Mouse (Mus musculus): ENCODE data around the gene Terb2. TPM values are rescaled to one million over a fixed set of nuclear protein-coding genes. Genes with fewer than 3 reads are reported as not detected.

The Terb2 gene
- polyA plus RNA-seq, 1 experiment from 2014 or later, result not detected

DNA sequence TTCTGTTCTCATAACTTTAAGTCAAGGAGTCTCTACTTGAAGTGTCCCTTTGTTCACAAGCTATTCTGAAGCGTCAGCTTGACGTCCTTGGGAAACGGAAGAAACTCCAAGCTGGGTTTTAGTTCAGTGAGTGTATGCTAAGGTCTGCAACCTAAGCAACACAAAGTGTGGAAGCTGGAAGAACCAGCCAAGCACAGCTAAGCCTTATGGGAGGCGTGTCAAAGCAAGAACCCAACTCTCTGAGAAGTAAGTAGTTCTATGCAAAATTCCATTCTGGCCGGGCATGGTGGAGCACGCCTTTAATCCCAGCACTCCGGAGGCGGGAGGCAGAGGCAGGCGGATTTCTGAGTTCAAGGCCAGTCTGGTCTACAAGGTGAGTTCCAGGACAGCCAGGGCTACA lies 45.5 kb downstream of the Terb2 start:
- POLR2A ChIA-PET, result no interaction called here
- CTCF ChIA-PET, result interaction anchor here (1.0 to 1.7 kb wide), 2 partner anchors 36 to 72 kb away, joined by 3 to 4 read pairs; no protein-coding TSS in a partner anchor
- in situ Hi-C loops (cut with MboI; ENCODE audit: low pct_unique_long_range_greater_than_20kb), result no loop called here
- TF ChIP-seq CTCF (IDR thresholded peaks at IDR 0.05), result no peak
- no peak for ATAC-seq
- H3K27me3 ChIP-seq, result no peaks in the 10 kb centered on the region
- DNase-seq (ENCODE audit: low read depth, low spot score), result no peak

DNA sequence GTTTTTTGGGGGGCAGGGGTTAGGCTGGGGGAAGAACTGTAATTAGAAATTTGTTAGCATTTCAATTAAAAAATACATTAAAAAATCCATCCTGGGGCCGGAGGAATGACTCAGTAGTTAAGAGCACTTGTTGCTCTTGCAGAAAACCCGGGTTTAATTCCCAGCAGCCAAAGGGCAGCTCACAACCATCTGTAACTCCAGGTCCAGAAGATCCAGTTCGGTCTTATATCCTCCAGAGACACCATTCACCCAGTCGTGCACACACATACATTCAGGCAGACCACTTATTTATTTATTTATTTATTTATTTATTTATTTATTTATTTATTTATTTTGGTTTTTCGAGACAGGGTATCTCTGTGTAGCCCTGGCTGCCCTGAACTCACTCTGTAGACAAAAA lies 47.3 kb downstream of the Terb2 start:
- DNase-seq (ENCODE audit: low read depth, low spot score), result no peak
- ATAC-seq, result no peak
- CTCF ChIA-PET, result interaction anchor here (1.1 kb wide), 1 partner anchor 38 kb away, joined by 4 read pairs; no protein-coding TSS in a partner anchor
- TF ChIP-seq CTCF (IDR thresholded peaks at IDR 0.05), result no peak
- POLR2A ChIA-PET, result interaction anchor here (0.6 kb wide), 1 partner anchor 9 kb away, joined by 3 read pairs; no protein-coding TSS in a partner anchor
- no peaks in the 10 kb centered on the region for H3K27me3 ChIP-seq
- in situ Hi-C loops (cut with MboI; ENCODE audit: low pct_unique_long_range_greater_than_20kb), result no loop called here

DNA sequence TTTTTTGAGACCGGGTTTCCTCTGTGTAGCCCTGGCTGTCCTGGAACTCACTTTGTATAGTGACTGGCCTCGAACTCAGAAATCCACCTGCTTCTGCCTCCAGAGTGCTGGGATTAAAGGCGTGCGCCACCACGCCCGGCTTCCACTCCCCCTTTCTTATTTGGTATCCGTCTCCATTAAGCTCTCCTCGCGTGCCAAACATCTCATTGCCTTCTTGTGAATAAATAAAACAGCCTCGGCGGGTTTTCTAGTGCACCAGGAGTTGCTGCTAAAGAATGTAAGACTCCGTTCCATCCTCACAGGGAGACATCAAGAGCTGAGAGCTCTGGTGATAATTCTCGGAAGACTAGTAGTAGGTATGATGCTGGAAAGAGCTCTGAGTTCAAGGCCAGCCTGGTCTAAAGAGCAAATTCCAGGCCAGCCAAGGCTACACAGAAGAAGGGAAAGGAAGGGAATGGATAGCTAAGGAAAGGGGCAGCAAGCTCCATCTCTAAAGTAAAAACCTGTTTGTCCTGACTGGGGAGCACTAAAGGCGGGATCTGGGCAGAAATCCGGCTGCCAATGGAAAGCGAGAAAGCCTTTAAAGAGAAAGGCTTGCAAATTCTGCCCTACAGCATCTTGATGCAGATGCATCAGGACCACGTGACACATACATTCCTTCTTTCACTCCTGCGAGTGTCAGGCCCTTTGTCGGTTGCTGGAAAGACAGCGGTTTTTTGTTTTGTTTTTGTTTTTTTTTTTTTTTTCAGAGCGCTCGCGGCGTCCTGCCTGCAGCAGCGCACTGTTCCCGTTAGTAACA lies 47.9 kb downstream of the Terb2 start:
- peak; percentile 24 for ATAC-seq
- in situ Hi-C loops (cut with MboI; ENCODE audit: low pct_unique_long_range_greater_than_20kb), result no loop called here
- no peak for DNase-seq (ENCODE audit: low read depth, low spot score)
- no peaks in the 10 kb centered on the region for H3K27me3 ChIP-seq
- ChIA-PET CTCF (interaction anchor here (1.1 kb wide), 1 partner anchor 39 kb away, joined by 4 read pairs; no protein-coding TSS in a partner anchor), POLR2A (interaction anchor here (0.6 kb wide), 1 partner anchor 10 kb away, joined by 3 read pairs; no protein-coding TSS in a partner anchor)
- TF ChIP-seq CTCF (IDR thresholded peaks at IDR 0.05), result no peak

DNA sequence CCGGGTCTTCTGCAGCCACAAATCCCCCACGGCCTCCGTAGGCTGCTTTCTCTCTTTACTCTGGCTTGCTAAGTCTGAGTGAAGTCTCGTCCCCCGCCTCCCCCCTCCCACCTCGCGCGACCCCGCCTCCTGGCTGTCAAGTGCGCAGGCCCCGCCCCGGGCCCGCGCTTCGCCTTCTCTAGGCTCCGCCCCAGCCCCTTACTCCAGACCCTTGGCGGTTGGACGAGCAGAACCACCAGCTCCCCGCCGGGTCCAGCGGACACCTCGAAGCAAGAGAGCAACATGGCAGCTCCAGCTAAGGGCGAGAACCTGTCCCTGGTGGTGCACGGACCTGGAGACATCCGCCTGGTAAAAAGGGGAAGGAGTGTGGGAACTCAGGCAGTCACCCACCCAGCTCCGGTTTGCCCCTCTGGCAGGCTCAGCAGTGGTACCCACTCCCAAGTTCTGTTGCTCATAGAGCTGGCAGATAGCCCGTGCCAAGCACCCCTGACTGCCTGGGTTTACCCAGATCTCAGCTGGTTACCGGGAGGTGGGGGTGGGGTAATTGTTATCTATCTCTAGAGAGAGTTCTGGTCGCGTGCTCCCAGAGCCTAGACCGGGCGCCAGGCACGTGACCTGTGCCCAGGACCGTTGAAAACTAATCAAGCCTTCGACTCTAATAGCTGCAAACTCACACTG lies 48.7 kb downstream of the Terb2 start, which contains the start of gene Sord:
Gene Sord, plus strand, starts transcription at position 139 of the 678 bp plus-strand sequence.
- DNase-seq (ENCODE audit: low read depth, low spot score), result no peak
- H3K27me3 ChIP-seq, result no peaks in the 10 kb centered on the region
- TF ChIP-seq CTCF (IDR thresholded peaks at IDR 0.05), result no peak
- POLR2A ChIA-PET, result interaction anchor here (0.6 kb wide), 1 partner anchor 429 kb away, joined by 5 read pairs; no protein-coding TSS in a partner anchor
- peak; percentile 69 for ATAC-seq
- CTCF ChIA-PET, result interaction anchor here (0.6 to 1.1 kb wide), 2 partner anchors 39 to 40 kb away, joined by 3 to 4 read pairs; no protein-coding TSS in a partner anchor
- in situ Hi-C loops (cut with MboI; ENCODE audit: low pct_unique_long_range_greater_than_20kb), result no loop called here

DNA sequence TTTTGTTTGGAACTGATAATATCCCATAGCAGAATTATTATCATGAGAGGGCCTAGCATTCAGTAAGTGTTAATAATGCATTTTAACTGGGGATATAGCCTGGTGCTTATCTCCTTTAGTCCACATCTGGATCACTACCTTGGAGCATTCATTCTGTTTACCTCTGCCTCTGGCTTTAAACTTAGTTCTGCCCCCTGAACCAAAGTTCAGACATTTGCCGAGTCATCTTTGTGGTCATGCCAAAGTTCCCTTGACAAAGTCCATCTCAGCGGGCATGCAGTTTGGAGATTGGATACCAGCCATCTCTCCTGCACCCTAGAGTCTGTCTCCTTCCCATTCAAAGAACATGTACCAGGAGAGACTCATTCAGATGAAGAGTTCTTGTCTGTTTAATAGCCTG lies 49.4 kb downstream of the Terb2 start:
- ATAC-seq (no peak), DNase-seq (ENCODE audit: low read depth, low spot score) (no peak)
- in situ Hi-C loops (cut with MboI; ENCODE audit: low pct_unique_long_range_greater_than_20kb), result no loop called here
- no peaks in the 10 kb centered on the region for H3K27me3 ChIP-seq
- TF ChIP-seq CTCF (IDR thresholded peaks at IDR 0.05), result no peak
- ChIA-PET POLR2A (no interaction called here), CTCF (interaction anchor here (0.6 kb wide), 1 partner anchor 40 kb away, joined by 3 read pairs; no protein-coding TSS in a partner anchor)

DNA sequence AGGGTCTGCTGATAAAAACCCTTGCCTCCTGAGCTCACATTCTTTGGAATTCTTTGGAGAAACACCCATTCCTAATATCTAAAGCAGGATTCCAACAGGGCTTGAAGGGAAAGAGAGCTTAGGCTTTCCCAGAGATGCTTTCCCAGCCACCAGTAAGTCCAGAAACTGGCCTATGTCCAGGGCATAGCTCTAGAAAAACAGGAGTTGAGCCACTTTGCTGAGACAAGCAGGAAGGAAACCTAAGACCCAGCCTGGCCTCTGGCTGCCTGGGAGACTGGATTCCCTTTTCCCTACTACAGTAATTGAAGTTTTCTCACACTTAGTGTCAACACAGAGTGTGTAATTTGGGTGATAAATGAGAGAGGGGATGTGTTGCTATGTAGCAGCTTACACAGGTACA lies 50.2 kb downstream of the Terb2 start:
- ATAC-seq, result no peak
- no peak for TF ChIP-seq CTCF (IDR thresholded peaks at IDR 0.05)
- no peaks in the 10 kb centered on the region for H3K27me3 ChIP-seq
- CTCF ChIA-PET, result interaction anchor here (0.8 kb wide), 1 partner anchor 69 kb away, joined by 3 read pairs; no protein-coding TSS in a partner anchor
- POLR2A ChIA-PET, result no interaction called here
- DNase-seq (ENCODE audit: low read depth, low spot score), result no peak
- in situ Hi-C loops (cut with MboI; ENCODE audit: low pct_unique_long_range_greater_than_20kb), result no loop called here

DNA sequence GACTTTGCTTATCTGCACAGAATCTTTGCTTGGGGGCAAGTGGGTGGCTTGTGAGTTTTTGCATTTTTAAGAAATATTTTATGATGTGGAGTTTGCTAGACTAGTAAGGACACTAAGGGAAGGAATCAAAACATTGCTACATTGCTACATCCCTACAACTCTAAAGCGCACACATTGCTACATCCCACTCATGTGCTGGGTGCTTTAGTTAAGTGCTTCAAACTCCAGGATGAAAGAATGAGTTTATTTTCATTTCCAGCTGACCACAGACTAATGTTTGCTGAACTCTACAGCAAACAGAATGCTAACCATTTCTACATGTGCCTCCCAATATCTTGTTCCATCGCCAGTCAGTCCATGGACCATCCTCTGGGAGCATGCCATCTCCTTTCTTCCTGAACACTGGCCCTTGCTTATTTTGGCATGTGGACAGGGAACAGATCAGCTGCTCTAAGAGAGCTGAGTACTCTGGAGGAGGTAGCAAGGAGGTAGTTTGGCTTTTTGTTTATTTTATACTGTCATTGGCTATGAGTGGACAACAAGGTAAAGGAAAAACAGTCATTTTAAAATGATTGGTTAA lies 51.9 kb downstream of the Terb2 start:
- ChIA-PET POLR2A (no interaction called here), CTCF (interaction anchor here (1.4 kb wide), 1 partner anchor 14 kb away, joined by 3 read pairs; no protein-coding TSS in a partner anchor)
- ATAC-seq (peak; percentile 54), DNase-seq (ENCODE audit: low read depth, low spot score) (no peak)
- H3K27me3 ChIP-seq, result no peaks in the 10 kb centered on the region
- TF ChIP-seq CTCF (IDR thresholded peaks at IDR 0.05), result no peak
- in situ Hi-C loops (cut with MboI; ENCODE audit: low pct_unique_long_range_greater_than_20kb), result no loop called here

DNA sequence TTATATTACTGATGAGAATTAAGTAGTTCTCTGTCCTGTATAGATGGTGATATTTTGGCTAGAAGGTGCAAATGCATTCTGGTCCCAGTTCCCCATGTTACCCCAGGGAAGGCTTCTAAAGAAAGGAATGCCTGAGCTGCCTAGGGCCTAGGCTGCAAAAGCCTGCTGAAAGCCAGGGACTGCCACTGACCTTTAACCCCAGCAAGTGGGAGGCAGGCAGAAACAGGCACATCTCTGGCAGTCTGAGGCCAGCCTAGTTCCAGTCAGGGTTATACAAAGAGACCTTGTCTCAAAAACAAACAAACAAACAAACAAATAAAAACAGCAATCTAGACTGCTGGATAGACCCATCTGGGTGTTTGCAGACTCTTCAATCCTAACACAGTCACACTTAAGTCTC lies 54.7 kb downstream of the Terb2 start:
- DNase-seq (ENCODE audit: low read depth, low spot score) (no peak), ATAC-seq (no peak)
- ChIA-PET POLR2A (no interaction called here), CTCF (interaction anchor here (1.4 kb wide), 1 partner anchor 62 kb away, joined by 3 read pairs; no protein-coding TSS in a partner anchor)
- no peaks in the 10 kb centered on the region for H3K27me3 ChIP-seq
- in situ Hi-C loops (cut with MboI; ENCODE audit: low pct_unique_long_range_greater_than_20kb), result loop anchor here (5.0 kb wide), 1 partner anchor 38 kb away; no protein-coding TSS in a partner anchor
- TF ChIP-seq CTCF (IDR thresholded peaks at IDR 0.05), result no peak

DNA sequence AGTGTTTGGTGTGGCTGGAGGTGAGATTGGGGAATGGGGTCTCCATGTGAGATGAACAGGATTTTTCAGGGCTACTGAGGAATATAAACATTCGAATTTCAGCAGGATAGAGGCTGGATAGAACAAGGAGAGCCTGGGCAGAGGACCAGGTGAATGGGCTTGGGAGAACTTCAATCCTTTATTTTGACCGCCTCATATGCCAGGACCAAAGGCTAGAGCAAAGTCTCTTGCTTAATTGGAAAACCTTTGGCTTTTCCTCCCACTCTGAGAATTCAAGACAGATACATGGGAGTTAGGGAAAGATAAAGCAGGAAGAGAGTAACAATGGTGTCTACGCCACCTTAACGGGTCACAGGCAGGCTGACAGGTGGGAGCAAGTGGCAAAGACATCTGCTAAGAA lies 55.2 kb downstream of the Terb2 start:
- no peak for TF ChIP-seq CTCF (IDR thresholded peaks at IDR 0.05)
- ChIA-PET POLR2A (no interaction called here), CTCF (interaction anchor here (1.1 to 1.4 kb wide), 2 partner anchors 58 to 62 kb away, joined by 3 read pairs; no protein-coding TSS in a partner anchor)
- no peak for DNase-seq (ENCODE audit: low read depth, low spot score)
- no peaks in the 10 kb centered on the region for H3K27me3 ChIP-seq
- no peak for ATAC-seq
- in situ Hi-C loops (cut with MboI; ENCODE audit: low pct_unique_long_range_greater_than_20kb), result loop anchor here (5.0 kb wide), 1 partner anchor 39 kb away; no protein-coding TSS in a partner anchor

DNA sequence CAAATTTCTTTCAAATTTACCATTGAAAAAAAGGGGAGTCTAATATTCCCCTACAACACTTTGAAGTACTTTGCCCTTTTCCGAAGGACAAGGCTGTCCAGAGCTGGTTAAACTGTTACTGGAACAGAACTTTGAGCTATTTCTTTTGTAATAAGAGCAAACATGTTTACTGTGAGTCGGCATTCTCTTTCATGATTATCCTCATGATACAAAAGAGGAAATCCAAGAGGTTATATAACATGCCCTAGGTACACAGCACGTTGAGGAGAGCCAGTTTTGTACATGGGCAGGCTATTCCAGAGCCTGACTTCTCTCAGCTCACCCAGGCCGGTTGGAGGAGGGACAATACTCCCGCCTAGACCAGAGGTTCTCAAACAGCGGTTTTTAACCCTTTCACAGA lies 55.9 kb downstream of the Terb2 start:
- ChIA-PET CTCF (interaction anchor here (1.1 to 1.6 kb wide), 3 partner anchors 11 to 61 kb away, joined by 3 read pairs; no protein-coding TSS in a partner anchor), POLR2A (no interaction called here)
- TF ChIP-seq CTCF (IDR thresholded peaks at IDR 0.05), result no peak
- ATAC-seq (no peak), DNase-seq (ENCODE audit: low read depth, low spot score) (no peak)
- in situ Hi-C loops (cut with MboI; ENCODE audit: low pct_unique_long_range_greater_than_20kb), result loop anchor here (5.0 kb wide), 1 partner anchor 40 kb away; no protein-coding TSS in a partner anchor
- H3K27me3 ChIP-seq, result no peaks in the 10 kb centered on the region

All from Patski (cell line).